Mouse (Mus musculus) gonadal fat pad, adult 2 months (tissue): ENCODE measurements around the gene Plekhd1. TPM values are rescaled to one million over a fixed set of nuclear protein-coding genes. Genes with fewer than 3 reads are reported as not detected.

Experiments used
- DNase-seq: peaks from one replicate; pipeline ENCODE4 v3.0.0-alpha.2; 2012; ENCODE audit warnings: low read depth
- polyA plus RNA-seq: library from polyadenylated mRNA; depleted of rRNA; stranded (reverse); fragments of >200 nt; gene quantifications from 2 replicates; pipeline ENCODE4 v1.2.3, GENCODE M21; 2012

The Plekhd1 gene
- polyA plus RNA-seq, 1 experiment = 4.5 TPM

DNA sequence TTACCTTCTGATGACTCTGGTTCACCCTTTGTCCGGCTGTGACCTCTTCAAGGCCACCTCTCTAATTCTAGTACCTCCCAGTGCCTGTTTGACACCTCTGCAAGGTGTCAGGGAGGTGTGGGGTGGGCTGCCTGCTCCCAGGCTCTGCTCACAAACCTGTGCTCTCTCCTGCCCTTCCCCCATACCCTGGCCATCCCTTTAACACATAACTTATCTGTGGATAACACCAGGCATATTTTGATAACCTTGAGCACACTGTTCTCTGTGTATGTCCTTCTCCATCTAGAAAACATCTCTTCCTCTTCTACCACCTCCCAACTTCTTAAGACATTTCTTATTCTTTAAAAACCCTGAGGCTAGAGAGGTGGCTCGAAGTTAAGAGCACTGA is 6.7 kb downstream of the Plekhd1 start:
- no peak for DNase-seq

DNA sequence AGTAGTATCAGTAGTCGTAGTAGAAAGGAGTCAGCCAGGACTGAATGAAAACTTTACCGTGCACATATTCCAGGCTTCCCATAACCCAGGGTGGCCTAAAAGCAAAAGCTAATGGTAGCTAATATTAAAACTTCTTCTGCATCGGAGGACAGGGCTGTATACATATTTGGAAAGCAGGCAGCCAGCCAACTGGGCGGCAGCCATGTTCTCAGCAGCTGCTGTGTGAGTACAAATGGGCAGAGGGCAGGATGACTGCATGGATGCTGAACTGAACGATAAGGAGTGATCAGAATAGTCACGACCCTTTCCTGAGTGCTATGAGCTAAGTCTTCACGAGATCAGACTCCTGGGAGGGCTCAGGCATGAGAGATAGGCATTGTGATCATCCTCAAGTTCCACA is 8.9 kb downstream of the Plekhd1 start:
- no peak for DNase-seq

DNA sequence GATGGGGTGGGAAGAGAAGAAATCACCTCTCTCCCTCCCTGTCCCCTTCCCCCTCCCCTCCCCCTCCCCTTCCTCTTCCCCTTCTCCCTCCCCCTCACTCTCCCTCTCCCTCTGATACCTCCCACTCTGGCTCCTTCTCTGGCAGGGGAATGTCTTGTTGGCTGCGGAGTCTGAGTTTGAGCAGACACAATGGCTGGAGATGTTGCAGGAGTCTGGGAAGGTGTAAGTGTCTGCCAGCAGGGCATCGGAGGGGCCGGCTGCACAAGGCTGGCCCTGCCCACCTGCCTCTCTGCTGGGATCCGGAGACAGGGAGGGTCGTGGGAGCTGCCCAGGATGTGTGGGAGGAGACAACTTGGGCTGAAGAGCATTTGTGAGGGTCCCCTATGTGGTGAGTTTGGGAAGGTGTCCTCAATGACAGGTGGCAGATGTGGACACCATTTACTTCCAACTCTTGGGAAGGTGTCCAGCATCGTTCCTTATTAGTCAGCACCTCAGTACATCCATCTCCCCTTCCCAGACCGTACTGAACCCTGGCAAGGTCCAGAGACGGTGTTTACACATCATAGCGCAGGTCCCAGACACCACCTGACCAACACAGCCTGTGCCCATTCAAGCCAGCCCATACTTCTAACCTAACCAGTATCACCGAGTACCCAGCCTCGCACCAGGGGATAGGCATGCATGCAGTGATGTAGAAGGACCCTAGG is 14.0 kb downstream of the Plekhd1 start:
- no peak for DNase-seq

DNA sequence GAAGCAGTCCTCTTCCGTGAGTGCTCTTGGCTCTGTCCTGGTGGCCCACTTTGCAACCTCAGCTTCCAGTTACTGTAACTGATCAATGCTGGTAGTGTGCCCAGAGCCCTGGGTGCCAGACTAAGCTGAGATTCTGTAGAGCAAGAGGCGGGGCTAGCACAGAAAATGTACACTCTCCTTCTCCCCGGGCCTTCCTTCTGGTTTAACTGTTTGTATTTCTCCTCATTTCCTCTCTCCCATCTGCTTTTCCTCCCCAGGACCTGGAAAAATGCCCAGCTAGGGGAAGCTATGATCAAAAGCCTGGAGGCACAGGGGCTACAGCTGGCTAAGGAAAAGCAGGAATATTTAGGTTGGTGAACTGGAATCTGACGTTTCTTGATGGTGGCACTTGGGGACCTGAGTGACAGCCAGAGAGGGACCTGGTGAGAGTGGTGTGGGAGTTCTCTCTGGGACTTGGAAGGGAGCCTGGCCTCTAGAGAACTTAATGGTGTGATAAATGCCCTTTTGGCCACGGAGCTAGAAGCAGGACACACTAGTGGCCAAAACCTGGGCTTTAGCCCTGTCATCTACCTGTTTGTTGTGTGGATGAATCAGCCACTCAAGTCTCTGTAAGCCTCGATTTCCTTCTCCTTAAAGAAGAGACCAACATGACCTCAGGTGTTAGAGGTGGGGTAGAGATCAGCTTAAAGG is 14.7 kb downstream of the Plekhd1 start:
- no peak for DNase-seq

DNA sequence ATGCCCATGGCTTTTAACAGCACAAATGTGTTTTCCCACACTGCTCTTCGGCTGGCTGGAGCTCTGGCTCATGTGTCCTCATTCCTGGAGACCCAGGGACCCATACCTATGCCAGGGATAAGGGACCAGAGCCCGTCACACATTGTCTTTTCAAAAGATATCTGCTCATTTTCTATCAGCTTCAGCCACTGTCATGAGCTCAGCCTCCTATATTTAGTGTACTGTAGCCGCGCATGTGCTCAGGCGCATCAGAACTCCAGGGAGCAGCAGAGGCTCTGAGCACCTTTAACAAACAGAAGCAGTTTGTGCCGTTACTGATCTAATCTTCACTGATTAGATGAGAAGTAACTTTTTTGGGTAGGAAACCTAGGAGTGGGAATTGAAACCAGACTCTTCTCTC is 23.5 kb downstream of the Plekhd1 start:
- no peak for DNase-seq

GRCm38 (mm10) chr12:80719141-80719540 is 26.8 kb downstream of the Plekhd1 start:
- no peak for DNase-seq

- no peak for DNase-seq
These were observed 28.1 kb downstream of the Plekhd1 start for GRCm38 (mm10) chr12:80720507-80720906.

DNA sequence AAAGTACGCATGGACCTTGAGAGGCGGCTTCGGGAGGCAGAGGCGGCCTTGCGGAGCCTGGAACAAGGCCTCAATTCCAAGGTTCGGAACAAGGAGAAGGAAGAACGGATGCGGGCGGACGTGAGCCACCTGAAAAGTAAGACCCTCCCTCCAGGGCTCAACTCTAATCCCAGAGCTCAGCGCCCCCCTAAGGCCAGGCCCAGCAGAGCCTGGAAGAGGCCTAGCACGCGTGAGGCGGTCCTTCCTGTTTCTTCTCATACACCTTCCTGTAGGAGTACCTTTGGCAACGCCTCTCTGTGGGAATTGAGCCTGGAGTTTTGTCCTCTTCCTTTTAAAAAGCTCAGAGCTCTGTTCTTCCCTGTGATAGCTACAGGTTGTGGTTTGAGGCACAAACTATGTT is 29.1 kb downstream of the Plekhd1 start:
- no peak for DNase-seq

- no peak for DNase-seq
These were observed 32.6 kb downstream of the Plekhd1 start for GRCm38 (mm10) chr12:80724853-80725559.

DNA sequence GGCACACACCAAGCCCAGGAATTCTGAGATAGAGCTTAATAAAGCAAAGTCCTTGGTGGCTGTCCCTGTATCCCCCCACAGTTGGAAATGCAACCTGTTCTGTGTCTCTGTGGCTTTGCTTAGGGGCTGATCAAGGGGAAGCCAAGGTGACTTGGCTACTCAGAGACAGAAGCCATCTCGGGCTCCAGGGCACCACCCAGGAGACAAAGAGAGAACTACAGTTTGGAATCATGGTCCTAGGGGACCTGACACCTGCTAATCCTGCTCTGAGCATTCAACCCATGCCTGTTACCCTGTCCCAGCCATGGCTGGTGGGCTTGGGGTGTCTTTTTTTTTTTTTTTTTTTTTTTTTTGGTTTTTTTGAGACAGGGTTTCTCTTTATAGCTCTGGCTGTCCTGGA is 35.8 kb downstream of the Plekhd1 start:
- no peak for DNase-seq

DNA sequence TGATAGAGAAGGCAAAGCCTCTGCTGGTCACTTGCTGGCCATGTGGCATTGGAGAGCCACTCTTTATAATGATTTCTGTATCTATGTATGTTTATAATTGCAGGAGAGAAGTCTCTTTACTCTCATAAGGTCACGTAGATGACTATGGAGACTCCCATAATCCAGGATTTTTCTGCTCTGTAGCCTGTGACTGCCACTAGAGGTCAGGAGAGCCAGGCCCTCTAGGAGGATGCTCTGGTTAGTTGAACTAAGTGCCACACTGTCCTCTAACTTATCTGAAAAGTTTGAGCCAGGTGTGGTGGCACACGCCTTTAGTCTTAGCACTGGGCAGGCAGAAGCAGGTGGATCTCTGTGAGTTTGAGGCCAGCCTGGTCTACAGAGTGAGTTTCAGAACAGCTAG is 36.4 kb downstream of the Plekhd1 start:
- no peak for DNase-seq

DNA sequence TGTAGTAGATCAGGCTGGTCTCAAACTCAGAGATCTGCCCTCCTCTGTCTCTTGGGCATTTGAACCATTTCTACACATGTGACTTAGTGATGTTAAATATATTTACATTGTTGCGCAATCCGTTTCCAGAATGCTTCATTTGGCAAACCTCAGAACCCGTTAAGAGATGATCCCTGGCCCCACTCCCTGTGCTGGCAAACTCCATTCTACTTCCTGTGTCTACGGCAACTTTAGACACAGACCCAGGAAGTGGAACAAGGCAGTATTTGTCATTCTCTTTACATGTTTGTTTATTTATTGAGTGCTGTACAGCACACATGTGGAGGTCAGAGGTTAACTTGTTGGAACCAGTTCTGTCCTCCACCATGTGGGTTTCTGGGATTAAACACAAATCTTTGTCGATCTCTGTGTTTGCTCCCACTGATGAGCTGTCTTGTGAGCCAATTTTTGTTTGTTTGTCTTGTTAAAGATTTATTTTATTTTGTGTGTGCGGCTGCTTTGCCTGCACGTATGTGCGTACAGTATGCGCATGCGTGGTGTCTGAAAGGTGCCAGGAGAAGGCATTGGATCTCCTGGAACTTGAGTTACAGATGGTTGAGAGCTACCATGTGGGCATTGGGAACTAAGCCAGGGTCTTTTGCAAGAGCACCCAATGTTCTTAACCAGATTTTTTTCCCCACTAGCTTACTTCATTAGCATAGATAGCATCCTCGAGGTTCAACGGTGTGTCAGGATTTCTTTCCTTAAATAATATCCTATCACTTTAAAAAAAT is 37.6 kb downstream of the Plekhd1 start:
- no peak for DNase-seq

DNA sequence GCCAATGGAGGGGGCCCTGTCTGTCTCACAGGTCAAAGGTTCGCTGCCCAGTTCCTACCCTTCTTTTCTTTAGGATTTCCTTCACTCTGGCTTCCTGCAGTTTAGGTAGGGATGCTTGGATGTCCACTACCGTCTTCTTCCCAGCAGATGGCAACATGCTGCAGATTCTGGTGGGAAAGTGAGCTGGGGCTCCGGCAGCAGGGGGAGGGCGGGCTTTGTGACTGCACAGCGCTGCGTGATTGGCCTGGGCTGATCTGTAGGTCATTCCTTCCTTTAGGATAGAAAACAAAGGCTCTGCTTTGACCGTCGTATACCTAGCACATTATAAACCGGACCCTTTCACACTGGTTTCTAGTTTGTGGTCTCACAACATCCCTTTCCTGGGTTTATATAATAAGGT is 38.2 kb downstream of the Plekhd1 start:
- DNase-seq = no peak

DNA sequence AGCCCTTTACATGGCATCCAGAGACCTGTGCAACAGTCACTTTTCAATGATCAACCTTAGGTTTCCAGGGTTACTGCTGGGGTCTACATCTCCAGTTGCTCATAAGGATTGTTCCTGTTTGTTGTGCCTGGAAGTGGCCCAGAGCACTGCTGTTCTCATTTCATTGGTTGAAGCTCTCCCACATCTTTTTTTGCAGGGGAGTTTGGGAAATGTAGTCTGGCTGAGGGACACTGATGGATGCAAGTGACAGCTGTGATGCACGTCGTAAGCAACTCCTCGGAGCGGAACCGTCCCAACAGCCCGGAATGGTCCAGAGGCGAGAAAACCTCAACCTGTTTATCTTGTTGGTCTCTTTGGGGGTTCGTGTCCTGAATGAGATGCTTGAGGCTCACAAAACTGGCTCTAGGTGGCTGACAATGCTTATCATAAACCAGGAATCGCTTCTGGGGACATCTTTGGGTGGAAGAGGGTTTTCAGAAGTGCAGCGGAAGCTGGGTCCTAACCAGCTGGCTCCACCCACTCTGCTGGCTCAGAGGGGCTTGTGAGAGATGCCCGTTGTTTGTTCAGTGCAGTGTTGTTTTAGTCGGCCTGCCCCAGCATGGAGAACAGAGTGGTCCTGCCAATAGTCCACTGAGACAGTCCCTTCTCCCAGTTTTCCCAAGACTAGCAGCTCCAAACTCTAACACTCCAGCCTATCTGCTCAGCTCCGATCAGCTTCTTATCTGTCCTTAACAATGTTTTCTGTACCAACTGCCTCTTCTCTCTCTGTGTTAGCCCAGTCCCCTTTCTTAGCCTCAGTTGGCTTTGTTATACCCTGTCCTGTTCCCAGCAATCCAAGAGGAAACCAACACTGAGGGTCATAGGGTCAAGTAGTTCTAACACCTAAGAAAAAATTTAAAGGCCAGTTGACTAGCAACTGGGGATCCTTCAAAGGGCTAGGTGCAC is 42.4 kb downstream of the Plekhd1 start:
- DNase-seq = no peak

GRCm38 (mm10) chr12:80736464-80737282 is 44.3 kb downstream of the Plekhd1 start:
- peak; percentile 37 for DNase-seq

DNA sequence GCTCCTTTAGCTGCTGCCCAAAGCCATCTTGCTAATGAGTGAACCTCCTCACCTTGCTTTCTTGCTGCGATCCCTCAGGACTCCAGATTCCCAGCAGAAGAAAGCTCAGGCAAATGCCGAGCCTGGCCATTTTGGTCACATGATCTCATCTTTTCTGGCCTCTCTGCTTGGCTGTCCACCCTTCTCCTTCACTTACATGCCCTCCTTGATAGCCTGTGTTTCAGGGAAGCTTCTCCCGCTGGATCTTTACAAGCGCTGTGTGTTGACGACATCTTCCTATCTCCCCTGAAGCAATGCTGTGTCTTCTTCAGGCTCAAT is 44.9 kb downstream of the Plekhd1 start:
- no peak for DNase-seq

DNA sequence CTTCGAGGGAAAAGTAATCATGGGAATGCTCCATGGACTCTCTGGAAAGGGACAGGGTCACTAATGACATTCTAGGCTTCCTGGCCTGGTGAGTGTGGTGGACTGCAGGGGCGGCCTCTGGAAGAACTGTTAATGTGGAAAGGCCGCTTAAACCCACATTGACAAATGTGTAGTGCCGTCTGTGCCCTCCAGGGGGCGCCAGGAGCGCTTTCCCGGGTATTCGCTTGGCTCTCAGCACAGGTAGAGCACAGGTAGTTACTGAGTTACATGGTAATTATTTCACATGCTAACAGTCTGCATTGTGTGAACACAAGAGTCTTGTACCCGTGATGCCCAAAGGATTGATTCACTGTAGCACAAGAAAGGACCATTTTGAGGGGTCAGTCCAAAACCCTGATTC is 47.1 kb downstream of the Plekhd1 start:
- DNase-seq = no peak

GRCm38 (mm10) chr12:80744614-80745013 is 52.2 kb downstream of the Plekhd1 start:
- DNase-seq = no peak

- no peak for DNase-seq
These were observed 53.8 kb downstream of the Plekhd1 start for GRCm38 (mm10) chr12:80746031-80746813.

DNA sequence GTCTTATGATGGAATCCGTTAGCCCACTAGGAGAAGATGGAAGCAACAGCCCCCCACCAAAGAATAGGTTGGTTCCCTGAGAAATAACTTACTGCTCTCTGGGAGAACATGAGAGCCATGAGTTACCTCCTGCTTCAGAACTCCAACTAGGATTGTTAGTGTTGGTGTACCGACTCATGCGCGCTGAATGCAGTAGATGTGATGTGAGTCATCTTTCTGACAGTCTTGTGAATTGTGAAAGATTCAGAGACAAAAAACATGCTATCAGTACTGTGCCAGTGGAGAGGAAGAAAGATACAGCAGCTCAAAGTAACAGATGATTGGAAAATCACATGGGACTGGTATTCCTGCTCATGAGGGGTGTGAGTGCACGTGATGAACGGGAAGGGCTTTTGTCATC is 59.2 kb downstream of the Plekhd1 start:
- no peak for DNase-seq
